Mouse (Mus musculus) layer of hippocampus, adult 18-20 months (tissue): ENCODE results near the gene Gzmc. TPM values are rescaled to one million over a fixed set of nuclear protein-coding genes. Genes with fewer than 3 reads are reported as not detected.
"Not testable (repeated sequence)": the region's sequence is repeated elsewhere in the genome, so short reads cannot be mapped to it uniquely, and the experiment has no call there.

Experiments
- DNase-seq, 2 experiments: peaks; one replicate each; pipeline ENCODE4 v3.0.0; 2022; ENCODE audit warnings: low spot score in 2 of 2
- long read RNA-seq: library from polyadenylated mRNA; stranded (forward); transcript quantifications from one replicate; pipeline ENCODE4 v2.0.0, GENCODE M21; 2021
- total RNA-seq, 2 experiments: library from RNA; stranded (reverse); gene quantifications; 2 replicates each; pipeline ENCODE4 v1.2.3; 2021

The Gzmc gene
- not detected for total RNA-seq
- long read RNA-seq: 0 reads

DNA sequence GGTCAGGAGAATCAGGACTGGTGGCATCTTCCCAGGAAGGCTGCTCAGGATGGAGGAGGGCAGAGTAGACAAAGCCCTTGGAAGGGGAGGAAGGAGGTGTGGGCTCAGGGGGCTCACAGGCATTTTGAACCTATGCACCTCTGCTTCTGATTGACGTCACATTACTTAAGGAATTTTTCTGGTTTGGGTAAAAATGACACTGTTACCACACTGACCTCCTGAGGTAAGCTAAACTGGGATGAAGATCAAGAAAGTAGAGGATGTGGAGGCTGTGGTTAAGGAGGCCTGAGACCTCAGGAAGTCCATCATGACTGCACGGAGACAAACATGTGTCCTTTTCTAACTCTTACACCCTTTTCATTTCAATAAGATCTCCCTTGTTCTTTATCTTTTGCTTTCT lies at the start of gene Gzmc:
Gzmc (minus strand) TSS at position 101 of the 400 bp plus-strand sequence.
- no peak for DNase-seq

DNA sequence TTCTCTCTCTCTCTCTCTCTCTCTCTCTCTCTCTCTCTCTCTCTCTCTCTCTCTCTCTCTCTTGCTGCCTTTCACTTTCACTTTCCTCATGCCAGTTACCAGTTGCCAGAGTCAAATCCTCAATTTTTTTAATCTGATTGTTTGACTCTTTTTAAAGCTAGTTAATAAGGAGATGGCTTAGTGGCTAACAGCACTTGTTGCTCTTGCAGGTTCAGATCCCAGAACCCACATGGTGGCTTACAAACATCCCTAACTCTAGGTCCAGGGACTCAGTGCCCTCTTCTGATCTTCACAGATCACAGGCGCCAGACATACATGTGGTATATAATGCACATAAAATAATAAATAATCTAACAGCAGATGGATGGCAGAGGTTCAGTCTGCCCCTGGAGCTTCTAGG lies 49.4 kb upstream of the Gzmc start:
- no peak for DNase-seq

DNA sequence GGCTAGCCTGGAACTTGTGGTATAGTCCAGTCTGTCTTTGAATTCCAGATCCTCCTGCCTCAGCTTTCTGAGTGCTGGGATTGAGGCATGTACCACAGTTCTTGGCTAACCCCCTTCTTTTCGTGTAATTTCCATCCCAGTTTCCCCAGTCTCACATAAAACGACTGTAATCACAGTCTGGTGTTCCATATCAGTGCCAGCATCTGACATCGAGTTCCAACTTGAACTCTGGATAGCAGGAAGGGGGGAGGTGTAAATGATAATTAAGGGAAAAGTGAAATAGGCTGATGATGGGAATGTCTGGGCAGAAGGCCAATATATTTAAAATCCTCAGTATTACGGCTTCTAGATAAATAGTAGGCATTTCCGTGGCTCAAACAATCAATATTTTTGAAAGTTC lies 46.6 kb upstream of the Gzmc start:
- DNase-seq: no peak

DNA sequence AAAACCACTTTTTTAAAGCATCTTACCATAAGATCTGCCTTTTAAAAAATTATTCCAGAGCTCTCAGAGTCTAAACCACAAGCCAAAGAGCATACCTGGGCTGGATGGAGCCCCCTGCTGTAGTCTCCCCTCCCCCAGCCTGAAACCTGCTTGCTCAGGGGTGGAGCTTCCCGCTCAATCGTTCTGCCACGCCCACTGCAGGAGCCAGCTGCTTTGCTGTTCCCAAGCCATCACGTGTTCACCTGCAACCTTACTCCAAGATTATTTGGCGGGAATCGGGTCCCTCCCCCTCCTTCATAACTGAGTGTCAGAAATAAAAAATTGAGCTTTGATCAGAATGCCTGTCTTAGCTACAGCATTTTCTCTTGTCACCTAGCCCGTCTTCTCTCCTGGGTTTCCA lies 44.2 kb upstream of the Gzmc start:
- not testable (repeated sequence) for DNase-seq

DNA sequence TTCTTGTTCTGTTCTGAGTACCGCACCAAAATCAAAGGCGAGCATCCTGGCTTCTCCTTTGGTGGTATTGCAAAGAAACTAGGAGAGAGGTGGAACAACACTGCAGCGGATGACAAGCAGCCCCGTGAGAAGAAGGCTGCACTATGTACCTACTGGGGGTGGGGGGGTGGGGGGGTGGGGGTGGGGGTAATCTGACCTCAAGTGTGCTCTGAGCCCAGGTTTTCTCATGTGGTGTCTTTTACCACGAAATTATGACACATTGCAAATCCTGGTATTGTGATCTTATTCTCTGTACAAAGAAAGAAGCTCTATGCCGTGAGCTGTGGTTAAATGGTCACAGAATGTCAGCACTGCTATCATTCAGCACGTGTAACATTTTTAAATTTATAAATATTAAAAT lies 41.6 kb upstream of the Gzmc start:
- DNase-seq: not testable (repeated sequence)

DNA sequence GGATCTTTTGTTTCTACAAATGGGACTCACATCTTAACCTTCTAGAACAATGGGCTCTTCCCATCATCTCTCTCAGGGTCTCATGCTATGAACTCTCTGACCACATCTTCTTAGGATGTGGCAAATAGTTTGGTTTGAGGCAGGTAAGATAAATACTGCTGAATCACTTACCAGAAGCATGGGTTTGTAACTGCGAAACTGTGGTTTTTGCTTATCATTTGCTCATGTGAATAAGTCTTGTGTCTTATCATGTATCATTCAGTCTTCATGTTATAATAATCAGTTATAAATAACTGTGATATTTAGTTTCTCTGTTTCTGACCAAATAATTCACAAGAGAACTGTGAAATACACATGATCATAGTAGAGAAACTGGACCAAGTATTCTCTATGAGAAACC lies 31.7 kb upstream of the Gzmc start:
- DNase-seq: no peak

DNA sequence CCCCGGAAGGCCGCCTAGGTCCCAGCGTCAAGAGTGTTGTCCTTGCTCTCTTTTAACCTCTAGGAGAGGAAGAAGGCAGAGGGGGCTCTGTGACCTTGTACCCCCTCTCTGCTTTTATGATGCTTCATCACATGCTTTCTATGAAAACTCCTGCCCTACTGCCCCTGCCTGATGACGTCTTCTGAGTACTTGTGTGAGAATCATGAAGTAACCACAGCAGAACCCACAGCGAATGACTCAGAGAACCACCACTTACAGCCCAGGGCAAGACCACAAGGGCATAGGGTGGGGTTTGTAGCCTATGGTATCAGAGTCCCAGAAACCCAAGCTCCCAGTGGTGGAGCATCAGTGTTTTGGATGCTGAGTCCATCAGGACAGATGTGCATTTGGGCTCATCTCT lies 27.7 kb upstream of the Gzmc start, which contains the start of gene Gzmb:
Gzmb (minus strand) TSS at position 108 of the 400 bp plus-strand sequence.
- DNase-seq: no peak

DNA sequence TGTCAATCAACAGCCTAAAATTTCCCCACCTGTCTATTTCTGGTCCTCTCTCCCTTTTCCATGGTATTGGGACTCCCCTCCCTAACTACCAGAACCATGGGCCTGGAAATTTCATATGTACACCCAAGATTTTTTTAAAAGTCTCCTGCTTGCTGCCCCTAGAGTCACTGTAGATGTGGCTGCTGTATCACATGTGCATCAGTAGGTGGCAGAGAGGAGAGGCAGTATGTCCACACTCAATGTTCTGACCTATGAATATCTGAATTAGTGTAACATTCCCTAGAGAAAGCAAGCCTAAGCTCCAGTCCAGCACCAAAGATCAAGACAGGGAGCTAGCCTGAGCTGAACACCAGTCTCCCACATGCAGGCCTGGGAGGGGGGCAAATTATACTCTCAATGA lies 6.0 kb upstream of the Gzmc start:
- no peak for DNase-seq

DNA sequence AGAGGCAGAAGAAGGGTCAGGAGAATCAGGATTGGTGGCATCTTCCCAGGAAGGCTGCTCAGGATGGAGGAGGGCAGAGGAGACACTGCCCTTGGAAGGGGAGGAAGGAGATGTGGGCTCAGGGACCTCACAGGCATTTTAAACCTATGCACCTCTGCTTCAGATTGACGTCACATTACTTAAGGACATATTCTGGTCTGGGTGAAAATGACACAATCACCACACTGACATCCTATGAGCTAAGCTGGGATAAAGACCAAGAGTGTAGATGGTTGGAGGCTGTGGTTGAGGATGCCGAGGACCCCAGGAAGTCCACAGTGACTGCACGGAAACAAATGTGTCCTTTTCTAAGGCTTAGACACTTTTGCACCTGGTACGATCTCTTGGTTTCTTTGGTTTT lies 23.1 kb downstream of the Gzmc start, which contains the start of gene Gzmf:
Gzmf (minus strand) TSS at position 101 of the 400 bp plus-strand sequence.
- no peak for DNase-seq

DNA sequence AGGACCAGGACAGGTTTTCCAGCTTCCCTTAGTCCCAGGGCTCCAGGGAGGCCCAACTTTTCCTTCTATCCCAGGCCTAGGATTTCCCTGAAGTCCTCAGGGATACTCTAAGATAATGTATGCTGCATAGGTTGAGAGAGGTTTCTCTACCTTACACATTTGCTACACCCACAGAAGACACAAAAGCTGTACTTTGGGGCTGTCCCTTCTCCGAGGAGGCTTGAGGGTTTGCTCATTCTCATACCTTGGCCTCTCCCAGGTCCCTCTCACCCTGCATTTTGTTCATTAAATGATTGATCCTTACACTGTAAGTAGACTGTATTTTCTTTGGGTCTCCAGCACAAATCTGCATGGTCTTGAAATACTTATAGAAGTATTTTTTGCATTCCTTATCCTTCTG lies 28.8 kb downstream of the Gzmc start:
- DNase-seq: no peak

DNA sequence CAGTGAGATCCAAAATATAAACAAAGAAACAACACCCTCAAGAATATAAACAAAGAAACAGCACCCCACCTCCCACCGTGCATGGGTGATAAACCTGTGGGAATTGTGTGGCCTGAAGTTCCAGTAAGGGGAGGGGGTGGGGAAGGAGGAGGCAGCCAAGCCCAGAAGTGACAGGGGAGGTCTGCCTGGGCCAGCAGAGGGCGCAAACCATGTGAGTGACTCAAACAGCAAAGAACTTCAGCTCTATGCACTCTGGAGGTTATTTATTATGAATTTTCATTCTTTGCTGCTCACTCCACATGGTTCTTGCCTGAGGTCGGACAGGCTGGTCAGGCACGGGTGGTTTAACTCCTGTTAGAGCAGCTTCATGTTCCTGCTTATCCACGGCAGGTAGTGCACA lies 29.4 kb downstream of the Gzmc start:
- DNase-seq: peak in 1 of 2 experiments; percentile 14

DNA sequence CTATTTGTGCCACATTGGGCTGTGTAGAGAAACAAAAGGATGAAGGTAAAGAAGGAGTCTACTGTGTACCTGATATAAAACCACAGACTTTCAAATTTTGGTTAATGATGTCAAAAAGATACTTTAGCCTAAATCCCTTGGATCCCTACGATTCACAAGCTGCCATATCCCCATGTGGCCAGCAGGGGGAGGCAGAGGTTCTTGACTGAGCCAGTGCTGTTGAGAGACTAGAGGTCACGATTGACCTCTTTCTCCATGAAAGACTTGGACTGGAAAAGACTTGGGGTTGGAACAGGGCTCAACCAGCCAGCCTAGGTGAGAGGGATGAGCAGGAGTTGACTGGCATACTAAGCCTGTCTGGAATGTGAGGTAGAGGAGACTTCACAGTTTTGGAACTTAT lies 30.5 kb downstream of the Gzmc start:
- peak; percentile 18 to 82 for DNase-seq

DNA sequence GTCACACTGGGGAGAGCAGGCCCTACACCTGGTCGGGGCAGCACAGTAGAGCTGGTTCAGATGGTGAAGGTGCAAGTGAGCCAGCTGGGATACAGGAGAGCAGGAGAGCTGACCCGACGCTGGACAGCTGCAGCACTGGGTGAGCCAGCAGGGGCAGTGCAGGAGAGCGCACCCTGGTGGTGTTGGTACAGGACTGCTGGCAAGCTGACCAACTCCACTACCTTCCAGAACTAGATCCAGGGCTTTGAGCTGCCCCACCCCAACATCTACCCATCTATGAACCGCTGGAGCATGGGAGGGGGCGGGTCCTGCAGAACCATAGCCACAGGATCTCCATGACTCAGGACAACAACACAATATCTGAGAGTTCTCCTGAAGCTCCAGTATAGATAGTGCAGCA lies 47.5 kb downstream of the Gzmc start:
- no peak for DNase-seq

DNA sequence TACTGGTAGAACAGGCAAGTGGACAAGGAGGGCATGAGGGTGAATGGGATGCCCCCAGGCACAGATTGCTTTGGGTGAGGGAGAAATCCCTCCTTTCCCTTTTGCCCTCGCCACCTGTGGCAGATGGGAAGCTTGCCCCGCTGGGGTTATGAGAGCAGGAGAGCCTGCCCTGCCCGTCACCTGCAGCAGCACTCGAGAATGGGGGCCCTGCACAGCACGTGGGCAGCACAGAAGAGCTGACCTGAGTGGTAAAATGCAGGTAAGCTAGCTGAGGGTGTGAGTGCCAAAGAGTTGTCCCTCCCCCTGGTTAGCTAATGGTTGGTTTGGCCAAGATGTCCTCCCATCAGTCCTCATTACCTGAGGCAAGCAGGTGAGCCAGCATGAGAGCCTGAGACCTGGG lies 47.9 kb downstream of the Gzmc start:
- DNase-seq: no peak

Other genes starting within 250 kb of the Gzmc start
- not detected for gene Mcpt1, start 216.7 kb downstream of the Gzmc start, total RNA-seq
- gene Mcpt9, start 204.2 kb downstream of the Gzmc start, total RNA-seq: not detected
- gene Mcpt2, start 192.6 kb downstream of the Gzmc start, total RNA-seq: not detected
- gene Mcpt4, start 172.3 kb downstream of the Gzmc start, total RNA-seq: under 1 TPM in 1 of 2 experiments, not detected in 1; 0.30 TPM
- gene Mcpt8, start 149.4 kb downstream of the Gzmc start, total RNA-seq: not detected
- gene Ctsg, start 132.1 kb downstream of the Gzmc start, total RNA-seq: not detected
- gene Gzme, start 114.0 kb downstream of the Gzmc start, total RNA-seq: not detected
- not detected for gene Gzmd, start 102.0 kb downstream of the Gzmc start, total RNA-seq
- not detected for gene Gzmg, start 75.1 kb downstream of the Gzmc start, total RNA-seq
- gene Gzmn, start 60.1 kb downstream of the Gzmc start, total RNA-seq: not detected
- not detected for gene Gzmf, start 23.2 kb downstream of the Gzmc start, total RNA-seq
- not detected for gene Gzmb, start 27.6 kb upstream of the Gzmc start, total RNA-seq
- under 1 TPM in 1 of 2 experiments, not detected in 1; 0.28 TPM for gene Atp12a, start 130.4 kb upstream of the Gzmc start, total RNA-seq
- under 1 TPM; 0.50 to 0.68 TPM for gene Rnf17, start 167.9 kb upstream of the Gzmc start, total RNA-seq